Mouse (Mus musculus) embryonic fibroblast, embryonic 13.5 days (primary cell): ENCODE results near the gene Thop1. TPM values are rescaled to one million over a fixed set of nuclear protein-coding genes. Genes with fewer than 3 reads are reported as not detected.
A peak's percentile ranks its signal among the peaks of the same experiment; 100 is the strongest.
"Not testable (repeated sequence)": the region's sequence is repeated elsewhere in the genome, so short reads cannot be mapped to it uniquely, and the experiment has no call there.

Experiments used
- H3K27ac ChIP-seq: 2 replicates; pipeline ENCODE4 v1.5.1; 2012; ENCODE audit warnings: low read length, control low read depth, inconsistent platforms; ENCODE audit not compliant: insufficient read depth
- H3K4me1 ChIP-seq: 2 replicates; pipeline ENCODE4 v1.6.1; 2011; ENCODE audit warnings: low read length; ENCODE audit not compliant: control insufficient read depth, insufficient read depth
- H3K4me3 ChIP-seq: 2 replicates; pipeline ENCODE4 v1.5.1; 2011; ENCODE audit warnings: mild to moderate bottlenecking, control low read depth, low read length; ENCODE audit not compliant: insufficient read depth
- CTCF ChIP-seq: IDR thresholded peaks from 2 replicates; pipeline ENCODE4 v1.5.1; 2011; ENCODE audit warnings: mild to moderate bottlenecking, control low read depth, low read length, moderate library complexity, borderline replicate concordance; ENCODE audit not compliant: insufficient read depth
- POLR2A ChIP-seq: IDR thresholded peaks from 2 replicates; pipeline ENCODE4 v1.6.1; 2011; ENCODE audit warnings: low read depth, mild to moderate bottlenecking, control low read depth, low read length, moderate library complexity
- polyA plus RNA-seq: library from polyadenylated mRNA; stranded (reverse); fragments of >200 nt; gene quantifications from 2 replicates; pipeline ENCODE4 v1.2.4, GENCODE M21; 2011; ENCODE audit warnings: low read depth; ENCODE audit not compliant: missing spikeins, insufficient read length

The Thop1 gene
- polyA plus RNA-seq, 1 experiment: 30.4 TPM

DNA sequence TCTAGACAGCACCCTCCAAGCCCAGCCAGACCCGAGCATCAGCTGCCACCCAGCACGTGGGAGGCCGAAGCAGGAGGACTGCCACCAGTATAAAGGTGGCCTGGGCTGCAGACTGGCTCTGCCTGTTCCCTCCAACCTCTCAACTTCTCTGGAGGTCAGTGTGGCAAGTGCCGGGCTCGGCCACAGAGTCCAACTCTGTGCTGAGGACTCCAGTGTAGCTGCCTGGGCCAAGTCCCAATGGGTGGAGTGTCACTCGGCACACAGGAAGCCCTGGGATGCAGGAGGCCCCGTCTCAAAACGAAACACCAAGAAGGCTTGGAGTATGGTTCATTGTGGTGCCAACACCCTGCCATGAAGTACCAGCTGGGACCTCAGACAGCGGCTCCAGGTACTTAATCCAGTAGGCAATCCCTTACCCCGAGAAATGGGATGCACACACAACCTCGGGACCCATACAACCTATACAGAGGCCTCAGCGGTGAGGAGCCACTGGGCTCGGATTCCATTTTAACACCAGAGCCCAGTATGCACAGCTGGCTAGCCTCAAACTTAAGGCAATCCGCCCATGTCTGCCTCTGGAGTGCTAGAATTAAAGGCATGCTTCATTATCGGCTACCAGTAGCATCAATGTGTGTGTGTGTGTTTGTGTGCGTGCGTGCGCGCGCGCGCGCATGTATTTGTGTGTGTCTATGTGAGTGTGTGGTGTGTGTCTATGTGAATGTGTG, 12.3 kb upstream of the Thop1 start:
- no peak overlapping the region for H3K27ac ChIP-seq
- H3K4me3 ChIP-seq: no peak overlapping the region
- TF ChIP-seq POLR2A: no peak
- no peak for TF ChIP-seq CTCF
- H3K4me1 ChIP-seq: no peaks in the 10 kb centered on the region; the same call in 1 of the 2 replicates

- Histone ChIP-seq H3K4me1 (no peaks in the 10 kb centered on the region; the same call in 1 of the 2 replicates), H3K4me3 (peak overlapping the region; percentile 80), H3K27ac (no peak overlapping the region)
- TF ChIP-seq CTCF: no peak
- no peak for TF ChIP-seq POLR2A
These were observed 10.9 kb upstream of the Thop1 start for GRCm38 (mm10) chr10:81058896-81059295.

- no peak for TF ChIP-seq CTCF
- peak; percentile 53 for TF ChIP-seq POLR2A
- H3K4me1 ChIP-seq: no peaks in the 10 kb centered on the region; the same call in 1 of the 2 replicates
- no peak within 1 kb of the TSS for H3K27ac ChIP-seq
These were observed 10.0 kb upstream of the Thop1 start, which contains the start of gene Sgta for GRCm38 (mm10) chr10:81059603-81060543. Sgta (minus strand) TSS chr10:81060181.

DNA sequence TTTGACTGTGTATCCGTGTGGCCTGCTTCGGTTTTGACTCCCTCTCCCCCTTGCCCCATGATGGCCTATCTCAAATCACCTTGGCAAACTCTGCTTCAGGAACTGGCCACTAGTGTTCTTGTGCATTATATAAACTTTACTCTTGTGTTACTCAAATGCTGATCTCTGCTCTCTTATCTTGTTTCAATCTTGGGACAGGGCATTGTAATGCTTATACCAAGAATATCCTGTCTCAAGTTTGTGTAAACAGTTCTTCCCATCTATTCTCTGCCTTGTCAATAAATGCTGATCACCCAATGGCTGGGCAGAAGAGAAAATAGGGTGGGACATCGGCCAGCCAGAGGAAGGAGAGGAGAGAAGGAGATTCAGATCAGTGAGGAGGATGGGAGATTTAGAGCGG, 7.1 kb upstream of the Thop1 start:
- Histone ChIP-seq H3K27ac (no peak overlapping the region), H3K4me1 (no peaks in the 10 kb centered on the region; the same call in 1 of the 2 replicates), H3K4me3 (no peak overlapping the region)
- no peak for TF ChIP-seq CTCF
- no peak for TF ChIP-seq POLR2A

More at GRCm38 (mm10) chr10:81059603-81060543, 10.0 kb upstream of the Thop1 start, which contains the start of gene Sgta:
- H3K4me3 ChIP-seq: peak within 1 kb of the TSS; percentile 80

DNA sequence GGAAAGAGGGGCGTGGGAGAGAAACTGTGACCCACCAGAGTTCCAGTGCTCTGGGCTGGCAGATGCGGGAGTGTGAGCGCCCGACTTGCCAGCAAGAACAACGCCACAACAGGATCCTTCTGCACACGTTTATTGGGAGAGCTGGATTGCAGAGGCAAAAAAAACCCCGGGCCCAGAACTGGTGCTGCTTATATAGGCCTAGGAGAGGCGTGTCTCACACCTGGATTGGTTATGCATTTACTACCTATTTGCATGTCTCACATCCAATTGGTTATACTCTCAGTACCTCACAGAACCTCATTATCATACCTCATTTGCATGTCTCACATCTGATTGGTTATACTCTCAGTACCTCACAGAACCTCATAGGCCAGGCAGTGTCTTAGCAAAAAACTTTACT, 5.3 kb upstream of the Thop1 start:
- not testable (repeated sequence) for H3K4me1 ChIP-seq, H3K27ac ChIP-seq, H3K4me3 ChIP-seq

DNA sequence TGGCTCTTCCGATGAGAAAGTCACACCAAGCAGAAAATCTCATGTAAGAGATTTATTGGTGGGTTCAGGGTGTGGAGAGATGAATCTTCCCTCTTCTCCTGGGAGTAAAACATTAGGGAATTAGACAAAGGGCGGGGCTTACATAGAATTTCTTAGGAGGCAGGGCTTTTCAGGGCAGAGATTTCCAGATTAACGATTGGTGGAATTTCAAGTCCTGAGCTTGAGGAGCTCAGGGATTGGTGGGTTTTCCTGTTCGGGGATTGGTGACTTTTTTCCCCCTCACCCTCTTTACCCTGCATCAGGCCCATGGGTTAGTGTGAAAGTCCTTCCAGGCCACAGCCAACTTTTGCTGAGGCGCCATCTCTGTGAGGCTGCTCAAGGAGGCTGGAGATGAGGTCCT, 1.1 kb upstream of the Thop1 start:
- Histone ChIP-seq H3K27ac (no peak overlapping the region), H3K4me1 (0 out of 2 replicates have a peak, but pooled peaks cover 2% of the 10 kb centered on the region), H3K4me3 (no peak overlapping the region)
- TF ChIP-seq POLR2A (no peak), CTCF (no peak)

DNA sequence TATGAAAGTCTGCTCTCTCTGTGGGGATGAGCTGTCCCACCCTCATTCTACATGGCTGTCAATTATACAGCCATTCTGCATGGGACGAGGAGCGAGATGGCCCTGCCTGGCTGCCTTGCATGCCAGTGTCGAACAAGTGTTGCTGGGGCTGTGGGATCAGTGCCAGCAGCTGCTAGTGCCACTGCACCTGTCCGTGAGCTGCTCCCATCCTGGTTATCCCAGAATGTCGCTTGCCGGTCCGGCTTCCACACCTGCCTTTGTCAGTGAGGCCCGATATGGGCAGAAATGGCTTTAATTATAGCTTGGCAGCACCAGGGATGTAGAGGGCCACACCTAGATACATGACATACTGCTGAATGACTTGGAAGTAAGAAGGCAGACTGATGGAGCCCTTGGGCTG, 2.5 kb downstream of the Thop1 start:
- TF ChIP-seq CTCF: no peak
- no peak for TF ChIP-seq POLR2A
- Histone ChIP-seq H3K27ac (no peak overlapping the region), H3K4me3 (no peak overlapping the region), H3K4me1 (0 out of 2 replicates have a peak, but pooled peaks cover 2% of the 10 kb centered on the region)

GRCm38 (mm10) chr10:81073464-81073863, 3.6 kb downstream of the Thop1 start:
- Histone ChIP-seq H3K4me1 (0 out of 2 replicates have a peak, but pooled peaks cover 2% of the 10 kb centered on the region), H3K4me3 (no peak overlapping the region), H3K27ac (no peak overlapping the region)
- TF ChIP-seq CTCF (peak; percentile 38; the same call in 1 of the 2 replicates), POLR2A (no peak)

DNA sequence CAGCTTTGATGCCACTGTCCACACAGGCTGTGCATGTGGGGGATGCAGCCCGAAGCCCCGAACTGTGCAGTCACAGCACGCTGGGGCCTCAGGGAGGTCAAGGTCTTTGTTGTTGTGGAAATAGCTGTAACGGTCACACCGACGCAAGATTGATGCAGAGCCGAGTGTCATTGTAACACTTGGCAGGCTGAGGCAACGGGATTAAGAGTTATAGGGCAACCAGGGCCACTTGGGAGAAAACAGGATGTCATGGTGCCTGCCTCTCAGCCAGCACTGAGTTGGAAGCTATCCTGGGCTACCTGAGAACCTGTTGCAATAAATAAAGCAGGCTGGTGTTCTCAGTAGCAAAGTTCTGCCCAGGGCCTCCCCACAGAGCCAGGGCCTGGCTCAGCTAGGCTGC, 5.9 kb downstream of the Thop1 start:
- H3K4me3 ChIP-seq: no peak overlapping the region
- no peak for TF ChIP-seq POLR2A
- no peak for TF ChIP-seq CTCF
- H3K4me1 ChIP-seq: 0 out of 2 replicates have a peak, but pooled peaks cover 2% of the 10 kb centered on the region
- H3K27ac ChIP-seq: no peak overlapping the region
